Mouse (Mus musculus) spleen, adult 2 months (tissue): ENCODE results near the gene Olfr785. TPM values are rescaled to one million over a fixed set of nuclear protein-coding genes. Genes with fewer than 3 reads are reported as not detected.
"Not testable (repeated sequence)": the region's sequence is repeated elsewhere in the genome, so short reads cannot be mapped to it uniquely, and the experiment has no call there.

Experiments used
- DNase-seq, 2 experiments: peaks; one replicate each; pipeline versions ENCODE4 v3.0.0 to v3.0.0-alpha.2; 2012 to 2021; ENCODE audit warnings: low spot score in 2 of 2, low read depth in 1 of 2
- H3K27ac ChIP-seq: fragments of 200-500 bp; 2 replicates; pipeline ENCODE4 v1.5.1; 2012; ENCODE audit warnings: low read length, inconsistent platforms; ENCODE audit not compliant: insufficient read depth
- H3K27me3 ChIP-seq: fragments of 200-500 bp; 2 replicates; pipeline ENCODE4 v1.6.1; 2012; ENCODE audit warnings: mild to moderate bottlenecking, moderate library complexity, low read length, inconsistent platforms; ENCODE audit not compliant: control insufficient read depth, insufficient read depth
- H3K36me3 ChIP-seq: fragments of 200-500 bp; 2 replicates; pipeline ENCODE4 v1.6.1; 2012; ENCODE audit warnings: mild to moderate bottlenecking, low read length, inconsistent platforms; ENCODE audit not compliant: control insufficient read depth, insufficient read depth
- H3K4me1 ChIP-seq: fragments of 200-500 bp; 2 replicates; pipeline ENCODE4 v1.6.1; 2011; ENCODE audit warnings: inconsistent platforms; ENCODE audit not compliant: control insufficient read depth, insufficient read depth, insufficient read length
- H3K4me3 ChIP-seq: fragments of 200-500 bp; 2 replicates; pipeline ENCODE4 v1.5.1; 2011; ENCODE audit warnings: mild to moderate bottlenecking, inconsistent platforms; ENCODE audit not compliant: insufficient read depth, insufficient read length; ENCODE audit errors: extremely low read depth
- CTCF ChIP-seq: fragments of 200-500 bp; IDR thresholded peaks from 2 replicates; pipeline ENCODE4 v1.5.1; 2011; ENCODE audit warnings: mild to moderate bottlenecking, inconsistent platforms; ENCODE audit not compliant: insufficient read depth, insufficient read length, insufficient replicate concordance; ENCODE audit errors: extremely low read depth
- POLR2A ChIP-seq: fragments of 200-500 bp; IDR thresholded peaks from 2 replicates; pipeline ENCODE4 v1.6.1; 2011; ENCODE audit warnings: low read depth, low read length, inconsistent platforms
- WGBS: fragments of 180-500 bp; shearing (Covaris S2); methylation state at CpG from one replicate; pipeline ENCODE4 v1.1.7; 2018; 5-methylcytosine and 5-hydroxymethylcytosine counted together
- polyA plus RNA-seq: library from polyadenylated mRNA; depleted of rRNA; stranded (reverse); fragments of >200 nt; gene quantifications from 2 replicates; pipeline ENCODE4 v1.2.3, GENCODE M21; 2012; rRNA removed

The Olfr785 gene
- not detected in 2 replicates for polyA plus RNA-seq

DNA sequence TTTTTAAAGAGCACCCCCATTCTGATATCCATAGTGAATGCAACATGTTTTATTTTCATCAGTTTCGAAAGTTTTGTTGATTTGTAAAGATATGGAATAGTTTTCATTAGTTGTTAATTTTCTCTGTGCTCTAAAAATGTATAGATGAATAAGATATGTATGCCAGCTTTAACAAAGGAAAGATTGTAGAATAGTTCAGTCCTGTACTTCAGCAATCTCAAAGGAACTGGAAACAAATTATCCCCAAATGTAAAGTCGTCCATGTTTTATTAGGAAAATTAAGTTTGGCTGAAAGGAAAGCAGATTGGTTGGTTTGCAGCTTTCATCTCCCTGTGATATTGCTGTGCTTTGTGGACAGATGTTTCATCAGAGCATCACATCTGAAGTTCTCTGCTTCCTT is at the start of gene Olfr785:
TSS of gene Olfr785 (plus strand) at position 301 of the 400 bp plus-strand sequence.
- 66% methylated on average over 2 of the region's 2 CpGs for WGBS
- Histone ChIP-seq H3K4me1 (no peaks in the 10 kb centered on the region), H3K36me3 (no peaks in the 10 kb centered on the region), H3K27ac (no peak within 1 kb of the TSS), H3K27me3 (no peaks in the 10 kb centered on the region), H3K4me3 (no peak within 1 kb of the TSS; the same call in 1 of the 2 replicates)
- TF ChIP-seq CTCF: no peak
- TF ChIP-seq POLR2A: no peak
- DNase-seq: no peak

DNA sequence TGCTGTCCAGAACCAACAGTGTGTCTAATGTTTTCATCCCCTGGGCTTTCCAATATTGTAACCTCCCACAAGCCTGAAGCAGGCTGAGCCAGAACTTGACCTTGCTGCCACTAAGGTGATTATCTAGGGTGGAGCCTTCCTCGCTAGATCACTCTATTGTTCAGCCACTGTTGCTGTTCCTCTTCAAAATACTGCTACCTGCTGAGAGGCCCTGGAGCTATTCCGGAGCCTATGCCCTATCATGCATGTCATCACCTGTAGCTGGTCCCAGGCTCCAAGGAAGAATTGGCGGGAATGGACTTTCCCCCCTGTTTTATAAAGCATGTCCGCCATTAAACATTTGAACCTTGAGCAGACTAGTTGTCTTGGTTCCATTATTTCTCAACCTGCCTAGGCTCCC is 48.7 kb upstream of the Olfr785 start:
- not testable (repeated sequence) for H3K27ac ChIP-seq, H3K27me3 ChIP-seq, H3K4me1 ChIP-seq, H3K36me3 ChIP-seq, DNase-seq, H3K4me3 ChIP-seq
- 90% methylated on average over 4 of the region's 4 CpGs for WGBS

DNA sequence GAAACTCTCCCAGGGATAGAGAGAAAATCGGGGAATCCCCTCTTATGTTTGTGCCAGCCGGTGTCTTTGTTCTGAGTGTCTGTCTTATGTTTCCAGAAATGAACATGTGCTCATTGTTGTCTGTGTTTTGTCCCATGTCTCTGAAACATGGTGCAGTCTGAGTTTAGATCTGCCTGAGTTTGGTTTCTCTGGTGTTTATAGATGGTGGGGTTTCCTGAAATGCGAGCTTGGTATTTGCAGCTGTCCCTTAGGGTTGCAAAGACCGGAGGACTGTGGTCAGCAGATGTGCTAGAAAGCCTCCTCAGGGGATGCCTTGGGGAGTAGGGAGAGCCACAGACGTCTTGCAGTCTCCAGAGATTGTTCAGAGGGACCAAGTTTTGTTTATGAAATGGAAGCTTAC is 47.9 kb upstream of the Olfr785 start:
- Histone ChIP-seq H3K4me3 (no peak overlapping the region), H3K4me1 (no peaks in the 10 kb centered on the region), H3K27me3 (no peaks in the 10 kb centered on the region), H3K36me3 (no peaks in the 10 kb centered on the region), H3K27ac (no peak overlapping the region)
- TF ChIP-seq CTCF (no peak), POLR2A (no peak)
- no peak for DNase-seq
- WGBS: 74% methylated on average over 5 of the region's 5 CpGs

DNA sequence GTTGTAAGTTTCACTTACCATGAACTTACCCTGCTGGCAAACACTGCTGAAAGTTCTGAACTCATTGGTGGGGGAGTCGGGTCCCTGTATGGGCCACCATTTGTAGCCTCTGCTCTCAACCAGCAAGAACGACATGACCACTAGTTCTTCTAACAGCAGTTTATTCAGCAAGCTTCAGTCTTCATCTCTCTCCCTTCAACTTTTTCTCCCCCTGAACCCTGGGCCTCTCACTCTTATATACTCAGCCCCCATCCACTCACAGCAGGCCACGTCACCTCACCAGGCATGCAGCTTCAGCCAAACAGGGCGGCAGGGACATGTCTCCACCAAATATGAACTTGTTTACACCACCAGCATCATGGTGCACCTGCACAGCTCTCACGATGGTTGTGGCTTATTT is 31.2 kb upstream of the Olfr785 start:
- DNase-seq: not testable (repeated sequence)

DNA sequence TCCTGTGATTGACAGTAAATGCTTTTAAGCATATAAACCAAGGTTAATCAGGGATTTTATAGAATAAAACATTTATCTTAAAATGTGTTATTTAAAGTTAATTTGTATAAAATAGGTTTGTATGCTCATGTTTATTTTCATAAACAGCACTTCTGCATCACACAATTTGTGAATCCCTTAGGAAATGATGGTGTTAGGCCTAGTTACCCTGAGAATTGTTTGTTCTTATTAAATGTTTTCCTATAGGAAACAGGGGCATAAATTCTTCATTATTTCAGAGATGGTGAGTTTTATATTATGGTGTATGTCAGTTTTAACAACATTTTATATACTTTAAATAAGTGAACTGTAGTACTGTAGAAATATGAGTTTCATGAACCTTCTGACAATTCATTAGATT is 21.4 kb upstream of the Olfr785 start, which contains the start of gene Olfr784:
TSS of gene Olfr784 (plus strand) at position 301 of the 400 bp plus-strand sequence.
- no peak within 1 kb of the TSS for H3K27ac ChIP-seq
- no peak for TF ChIP-seq POLR2A
- no peak for TF ChIP-seq CTCF
- H3K4me3 ChIP-seq: no peak within 1 kb of the TSS
- H3K36me3 ChIP-seq: no peaks in the 10 kb centered on the region
- DNase-seq: no peak
- H3K4me1 ChIP-seq: no peaks in the 10 kb centered on the region
- no peaks in the 10 kb centered on the region for H3K27me3 ChIP-seq

More for the DNA sequence above, 31.2 kb upstream of the Olfr785 start:
- 90% methylated on average over 5 of the region's 5 CpGs for WGBS
- not testable (repeated sequence) for H3K27ac ChIP-seq, H3K27me3 ChIP-seq, H3K36me3 ChIP-seq, H3K4me3 ChIP-seq, H3K4me1 ChIP-seq

DNA sequence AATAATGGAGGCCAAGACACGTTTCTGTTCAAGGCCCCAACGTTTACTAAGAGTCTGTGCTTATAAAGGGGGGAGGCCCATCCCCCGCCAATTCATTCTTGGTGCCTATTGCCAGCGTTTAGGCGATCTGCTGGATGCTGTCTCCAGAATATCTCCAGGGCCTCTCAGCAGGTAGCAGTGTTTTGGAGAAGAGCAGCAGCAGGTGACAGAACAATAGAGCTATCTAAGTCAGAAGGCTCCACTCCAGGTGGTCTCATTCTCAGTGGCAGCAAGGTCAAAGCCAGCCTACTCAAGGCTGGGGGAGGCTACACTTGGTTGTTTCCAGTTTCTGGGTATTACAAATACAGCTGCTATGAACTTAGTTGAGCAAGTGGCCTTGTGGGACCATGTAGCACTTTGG is 4.3 kb upstream of the Olfr785 start:
- no peak for DNase-seq
- Histone ChIP-seq H3K4me3 (no peak overlapping the region), H3K27ac (no peak overlapping the region), H3K36me3 (no peaks in the 10 kb centered on the region), H3K27me3 (no peaks in the 10 kb centered on the region), H3K4me1 (no peaks in the 10 kb centered on the region)
- 62% methylated on average over 5 of the region's 5 CpGs for WGBS
- TF ChIP-seq POLR2A: no peak
- no peak for TF ChIP-seq CTCF

DNA sequence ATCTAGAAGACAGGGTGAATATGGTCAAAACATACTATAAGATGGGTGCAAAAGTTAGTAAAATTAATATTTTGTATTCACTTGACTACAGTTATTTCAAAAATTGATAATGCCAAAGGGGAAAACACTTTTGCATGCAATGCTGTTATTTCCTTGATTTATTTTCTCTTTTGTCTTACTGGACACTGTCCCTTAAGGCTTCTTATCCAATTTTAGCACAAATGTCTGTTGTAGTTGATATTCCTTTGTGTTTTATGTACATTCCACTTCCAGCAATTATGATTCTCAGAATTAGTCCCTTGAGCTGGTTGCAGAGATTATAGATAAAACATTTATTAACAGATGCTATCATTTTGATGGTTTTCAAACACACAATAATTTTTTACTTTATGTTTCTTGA is 21.8 kb downstream of the Olfr785 start, which contains the start of gene Olfr786:
TSS of gene Olfr786 (plus strand) at position 301 of the 400 bp plus-strand sequence.
- Histone ChIP-seq H3K27ac (no peak within 1 kb of the TSS), H3K4me1 (no peaks in the 10 kb centered on the region), H3K4me3 (no peak within 1 kb of the TSS), H3K36me3 (no peaks in the 10 kb centered on the region), H3K27me3 (no peaks in the 10 kb centered on the region)
- no peak for DNase-seq
- TF ChIP-seq POLR2A: no peak
- TF ChIP-seq CTCF: no peak

Other genes with a start within 250 kb of the Olfr785 start
- gene Olfr771, start 240.7 kb upstream of the Olfr785 start, polyA plus RNA-seq: not detected in 2 replicates
- not detected in 2 replicates for gene Olfr772, start 227.5 kb upstream of the Olfr785 start, polyA plus RNA-seq
- gene Olfr773, start 218.0 kb upstream of the Olfr785 start, polyA plus RNA-seq: not detected in 2 replicates
- gene Olfr774, start 169.2 kb upstream of the Olfr785 start, polyA plus RNA-seq: not detected in 2 replicates
- gene Olfr775, start 157.0 kb upstream of the Olfr785 start, polyA plus RNA-seq: not detected in 2 replicates
- gene Olfr776, start 146.3 kb upstream of the Olfr785 start, polyA plus RNA-seq: not detected in 2 replicates
- not detected in 2 replicates for gene Olfr777, start 133.9 kb upstream of the Olfr785 start, polyA plus RNA-seq
- not detected in 2 replicates for gene Olfr780, start 87.3 kb upstream of the Olfr785 start, polyA plus RNA-seq
- not detected in 2 replicates for gene Olfr781, start 76.6 kb upstream of the Olfr785 start, polyA plus RNA-seq
- gene Olfr782, start 56.6 kb upstream of the Olfr785 start, polyA plus RNA-seq: not detected in 2 replicates
- not detected in 2 replicates for gene Olfr784, start 21.3 kb upstream of the Olfr785 start, polyA plus RNA-seq
- not detected in 2 replicates for gene Olfr786, start 21.9 kb downstream of the Olfr785 start, polyA plus RNA-seq
- gene Olfr787, start 56.4 kb downstream of the Olfr785 start, polyA plus RNA-seq: not detected in 2 replicates
- not detected in 2 replicates for gene Olfr788, start 65.6 kb downstream of the Olfr785 start, polyA plus RNA-seq
- not detected in 2 replicates for gene Olfr789, start 79.3 kb downstream of the Olfr785 start, polyA plus RNA-seq
- gene Olfr790, start 93.1 kb downstream of the Olfr785 start, polyA plus RNA-seq: not detected in 2 replicates
- not detected in 2 replicates for gene Olfr791, start 116.4 kb downstream of the Olfr785 start, polyA plus RNA-seq
- gene Olfr792, start 133.7 kb downstream of the Olfr785 start, polyA plus RNA-seq: not detected in 2 replicates
- gene Olfr794, start 162.2 kb downstream of the Olfr785 start, polyA plus RNA-seq: not detected in 2 replicates
- gene Olfr796, start 207.1 kb downstream of the Olfr785 start, polyA plus RNA-seq: not detected in 2 replicates
- gene Olfr798, start 222.5 kb downstream of the Olfr785 start, polyA plus RNA-seq: not detected in 2 replicates
- not detected in 2 replicates for gene Olfr799, start 232.1 kb downstream of the Olfr785 start, polyA plus RNA-seq